Mouse (Mus musculus) myocyte (in vitro differentiated cells): Measurements from ENCODE around the gene Secisbp2l. TPM values are rescaled to one million over a fixed set of nuclear protein-coding genes. Genes with fewer than 3 reads are reported as not detected.

ENCODE experiments used
- H3K27me3 ChIP-seq: one replicate; pipeline ENCODE4 v1.6.1; 2011; ENCODE audit not compliant: control insufficient read depth, insufficient read depth, insufficient read length
- H3K36me3 ChIP-seq: one replicate; pipeline ENCODE4 v1.6.1; 2011; ENCODE audit not compliant: control insufficient read depth, insufficient read depth
- H3K4me2 ChIP-seq: one replicate; pipeline ENCODE4 v1.6.1; 2011; ENCODE audit warnings: low read depth, control low read depth
- H3K4me3 ChIP-seq: one replicate; pipeline ENCODE4 v1.5.1; 2011; ENCODE audit warnings: mild to moderate bottlenecking, control low read depth, moderate library complexity
- H3K79me2 ChIP-seq: one replicate; pipeline ENCODE4 v1.6.1; 2011; ENCODE audit not compliant: control insufficient read depth, insufficient read depth
- H3ac ChIP-seq: one replicate; pipeline ENCODE4 v1.6.1; 2011; ENCODE audit not compliant: control insufficient read depth, insufficient read length
- CEBPB ChIP-seq: IDR thresholded peaks from 2 replicates; pipeline ENCODE4 v1.6.1; 2011; ENCODE audit warnings: mild to moderate bottlenecking, moderate library complexity; ENCODE audit not compliant: poor library complexity, insufficient read depth, severe bottlenecking
- E2F4 ChIP-seq: IDR thresholded peaks from one replicate; pipeline ENCODE4 v1.6.1; 2011; ENCODE audit warnings: mild to moderate bottlenecking, control low read depth, moderate library complexity; ENCODE audit not compliant: insufficient read depth
- MAX ChIP-seq: IDR thresholded peaks from one replicate; pipeline ENCODE4 v1.6.1; 2011; ENCODE audit warnings: low read depth, mild to moderate bottlenecking, control low read depth
- MYOD1 ChIP-seq, 3 experiments: IDR thresholded peaks; one replicate each; pipeline ENCODE4 v1.6.1; 2011; ENCODE audit warnings: control low read depth in 2 of 3, low read depth in 2 of 3, mild to moderate bottlenecking in 2 of 3, moderate library complexity in 1 of 3; ENCODE audit not compliant: insufficient read length in 2 of 3, control insufficient read depth in 1 of 3
- MYOG ChIP-seq, 3 experiments: IDR thresholded peaks; one replicate each; pipeline ENCODE4 v1.6.1; 2011; ENCODE audit warnings: control low read depth in 2 of 3, low read depth in 2 of 3, mild to moderate bottlenecking in 2 of 3; ENCODE audit not compliant: insufficient read length in 2 of 3, control insufficient read depth in 1 of 3, insufficient read depth in 1 of 3
- POLR2A ChIP-seq: IDR thresholded peaks from one replicate; pipeline ENCODE4 v1.6.1; 2011; ENCODE audit warnings: low read depth, mild to moderate bottlenecking, control low read depth, moderate library complexity; ENCODE audit not compliant: insufficient read length
- POLR2AphosphoS2 ChIP-seq: IDR thresholded peaks from one replicate; pipeline ENCODE4 v1.6.1; 2011; ENCODE audit warnings: low read depth, control low read depth; ENCODE audit not compliant: insufficient read length
- REST ChIP-seq: IDR thresholded peaks from one replicate; pipeline ENCODE4 v1.6.1; 2011; ENCODE audit warnings: mild to moderate bottlenecking, control low read depth, moderate library complexity; ENCODE audit not compliant: insufficient read depth, insufficient read length
- SRF ChIP-seq: IDR thresholded peaks from one replicate; pipeline ENCODE4 v1.6.1; 2011; ENCODE audit warnings: low read depth; ENCODE audit not compliant: control insufficient read depth, insufficient read length
- TCF12 ChIP-seq: IDR thresholded peaks from one replicate; pipeline ENCODE4 v1.6.1; 2011; ENCODE audit warnings: mild to moderate bottlenecking, control low read depth; ENCODE audit not compliant: poor library complexity, insufficient read depth, severe bottlenecking
- TCF3 ChIP-seq: IDR thresholded peaks from one replicate; pipeline ENCODE4 v1.6.1; 2011; ENCODE audit warnings: low read depth, control low read depth; ENCODE audit not compliant: insufficient read length
- USF1 ChIP-seq: IDR thresholded peaks from one replicate; pipeline ENCODE4 v1.6.1; 2011; ENCODE audit warnings: low read depth, mild to moderate bottlenecking, control low read depth, moderate library complexity
- polyA plus RNA-seq: library from polyadenylated mRNA; unstranded; fragments of >200 nt; fragmentation: generic; extraction: Trizol; gene quantifications from one replicate; pipeline ENCODE4 v1.2.1, GENCODE M21; 2012; ENCODE audit warnings: missing spikeins

Gene Secisbp2l
- polyA plus RNA-seq, 1 experiment, result 8.4 TPM

DNA sequence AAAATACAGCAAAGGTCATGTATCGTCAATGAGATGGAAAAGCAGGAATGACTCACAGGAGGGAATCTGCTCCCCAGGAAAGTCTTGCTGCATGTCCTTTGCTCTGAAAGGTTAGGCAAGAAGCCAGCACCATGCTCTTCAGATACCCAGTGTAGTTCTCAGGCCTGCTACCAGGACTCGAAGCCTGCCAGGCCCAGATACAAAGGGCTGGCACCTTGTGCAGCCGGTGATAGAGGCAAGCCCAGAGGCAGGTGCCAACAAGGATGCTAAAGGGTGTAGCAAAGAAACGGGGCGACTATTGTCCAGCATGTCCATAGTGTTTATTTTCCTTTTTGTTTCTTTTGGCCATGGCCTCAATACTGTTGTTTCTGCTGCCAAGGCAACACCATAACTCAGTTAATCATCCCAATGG, 76.2 kb downstream of the Secisbp2l start:
- H3K79me2 ChIP-seq, result no peaks in the 10 kb centered on the region
- TF ChIP-seq MAX (no peak), SRF (no peak)

DNA sequence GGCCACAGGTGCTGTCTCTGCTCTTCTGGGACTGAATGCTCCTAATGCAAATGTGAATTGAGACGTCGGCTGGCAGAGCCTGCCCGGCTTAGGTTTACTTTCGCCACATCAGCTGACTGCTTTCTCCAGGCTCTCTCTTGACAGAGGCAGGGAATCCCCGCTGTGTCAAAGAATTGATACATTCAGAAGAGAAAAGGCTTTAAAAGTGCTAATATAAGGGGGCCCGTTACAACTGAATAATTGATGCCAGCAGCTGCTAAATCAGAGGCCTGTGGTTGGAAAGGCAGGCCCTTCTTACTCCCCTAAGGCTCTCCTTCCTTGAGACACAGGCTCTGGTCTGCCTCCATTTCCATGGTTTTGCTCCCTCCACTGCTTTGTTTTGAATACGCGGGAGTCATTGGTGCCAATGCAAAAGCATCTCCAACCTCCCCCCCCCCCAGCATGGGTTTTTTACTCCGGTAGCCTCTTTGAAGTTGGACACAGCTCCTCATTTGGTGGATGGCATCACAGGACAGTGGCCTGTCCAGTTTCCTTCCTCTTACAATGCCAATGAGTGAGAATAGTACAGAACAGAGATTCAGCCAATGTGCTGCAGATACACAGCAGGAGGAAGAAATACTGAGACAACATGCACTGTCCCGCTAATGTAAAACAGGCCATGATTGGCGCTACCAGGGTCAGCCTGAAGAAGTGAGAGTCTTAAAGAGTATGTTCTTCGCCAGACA, 77.6 kb downstream of the Secisbp2l start:
- H3K36me3 ChIP-seq, result no peaks in the 10 kb centered on the region
- no peak overlapping the region for H3K4me3 ChIP-seq
- no peaks in the 10 kb centered on the region for H3K79me2 ChIP-seq
- no peaks in the 10 kb centered on the region for H3K27me3 ChIP-seq
- no peak overlapping the region for H3K4me2 ChIP-seq
- H3ac ChIP-seq, result no peak overlapping the region
- TF ChIP-seq REST, result no peak
- TF ChIP-seq POLR2A, result no peak
- TF ChIP-seq TCF12, result no peak
- TF ChIP-seq TCF3, result no peak
- TF ChIP-seq CEBPB, result no peak
- no peak for TF ChIP-seq MYOG (IDR thresholded peaks at IDR 0.05; ENCODE audit: control insufficient read depth in 1 of 3, insufficient read depth in 1 of 3, insufficient read length in 2 of 3, low read depth in 2 of 3)
- TF ChIP-seq E2F4, result no peak
- TF ChIP-seq USF1, result no peak
- TF ChIP-seq MAX, result no peak
- no peak for TF ChIP-seq MYOD1 (IDR thresholded peaks at IDR 0.05; ENCODE audit: control insufficient read depth in 1 of 3, insufficient read length in 2 of 3, low read depth in 2 of 3)
- TF ChIP-seq POLR2AphosphoS2, result no peak
- TF ChIP-seq SRF, result no peak

More for the DNA sequence above, 76.2 kb downstream of the Secisbp2l start:
- Histone ChIP-seq H3K4me3 (no peak overlapping the region), H3ac (no peak overlapping the region), H3K36me3 (no peaks in the 10 kb centered on the region), H3K4me2 (no peak overlapping the region), H3K27me3 (no peaks in the 10 kb centered on the region)

DNA sequence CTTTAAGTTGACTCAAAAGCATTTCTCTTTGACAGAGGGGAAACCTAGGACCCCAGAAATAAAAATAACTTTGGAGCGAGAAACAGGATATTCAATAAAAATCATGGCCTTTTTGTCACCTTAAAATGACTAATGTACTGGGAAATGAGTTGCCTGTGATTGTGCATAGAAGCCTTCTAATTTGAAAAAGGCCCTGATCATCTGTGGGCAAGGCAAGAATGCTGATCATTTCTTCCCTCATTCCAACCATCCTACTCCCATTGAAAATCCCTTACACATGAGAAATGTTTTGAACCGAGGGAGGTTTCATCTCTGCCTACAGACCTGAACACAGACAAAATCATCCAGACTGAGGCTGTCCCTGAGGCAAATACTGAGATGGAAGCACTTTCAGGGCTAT, 79.8 kb downstream of the Secisbp2l start:
- Histone ChIP-seq H3ac (no peak overlapping the region), H3K79me2 (no peaks in the 10 kb centered on the region), H3K4me3 (no peak overlapping the region), H3K36me3 (no peaks in the 10 kb centered on the region), H3K4me2 (no peak overlapping the region), H3K27me3 (no peaks in the 10 kb centered on the region)
- no peak for TF ChIP-seq POLR2AphosphoS2
- no peak for TF ChIP-seq MYOG (IDR thresholded peaks at IDR 0.05; ENCODE audit: control insufficient read depth in 1 of 3, insufficient read depth in 1 of 3, insufficient read length in 2 of 3, low read depth in 2 of 3)
- TF ChIP-seq E2F4, result no peak
- no peak for TF ChIP-seq MAX
- TF ChIP-seq USF1, result no peak
- TF ChIP-seq TCF12, result no peak
- no peak for TF ChIP-seq SRF

DNA sequence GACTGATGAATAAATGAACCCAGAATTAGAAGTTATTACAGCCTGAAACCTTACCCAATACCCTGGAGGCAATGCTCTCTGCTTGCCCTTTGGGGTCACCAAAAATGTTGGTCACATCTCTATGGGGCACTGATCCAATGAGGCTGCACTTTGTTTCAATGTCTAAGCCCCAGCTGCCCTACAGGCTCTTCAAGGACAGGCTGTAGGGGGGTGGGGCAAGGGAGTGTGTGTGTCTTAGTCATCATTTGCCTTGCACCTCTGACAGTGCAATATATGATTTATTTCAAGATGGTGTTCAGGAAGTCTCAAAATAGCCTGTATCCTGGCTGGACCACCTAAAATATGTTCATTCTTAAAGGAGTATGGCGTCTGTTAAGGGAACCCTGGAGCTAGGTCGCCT, 81.1 kb downstream of the Secisbp2l start:
- TF ChIP-seq MAX (no peak), E2F4 (no peak), REST (no peak), CEBPB (no peak), POLR2A (no peak), TCF3 (no peak), TCF12 (no peak), MYOD1 (IDR thresholded peaks at IDR 0.05; ENCODE audit: control insufficient read depth in 1 of 3, insufficient read length in 2 of 3, low read depth in 2 of 3) (no peak)
- Histone ChIP-seq H3K4me3 (no peak overlapping the region), H3K36me3 (no peaks in the 10 kb centered on the region), H3K27me3 (no peaks in the 10 kb centered on the region), H3K4me2 (no peak overlapping the region), H3ac (no peak overlapping the region), H3K79me2 (no peaks in the 10 kb centered on the region)

DNA sequence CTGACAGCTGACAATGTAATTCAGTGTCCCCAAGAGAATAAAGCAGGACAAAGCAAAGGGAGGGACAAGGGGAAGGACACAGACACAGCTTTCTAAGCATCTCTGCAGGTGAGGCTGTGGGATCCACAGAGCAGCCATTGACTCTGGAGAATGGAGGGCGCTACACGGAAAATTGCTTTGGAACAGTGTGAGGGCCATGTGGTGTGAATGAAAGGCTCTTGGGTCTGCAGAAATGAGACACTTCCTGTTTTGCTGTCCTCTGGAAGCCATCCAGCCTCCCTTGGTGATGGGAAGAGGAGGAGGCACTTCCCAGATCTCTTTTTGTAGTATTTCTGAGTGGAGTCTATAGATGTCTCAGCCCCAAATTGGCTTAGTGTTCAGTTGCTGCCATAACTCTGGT, 86.5 kb downstream of the Secisbp2l start:
- Histone ChIP-seq H3K79me2 (no peaks in the 10 kb centered on the region), H3K4me2 (no peak overlapping the region), H3K36me3 (no peaks in the 10 kb centered on the region), H3ac (no peak overlapping the region), H3K4me3 (no peak overlapping the region), H3K27me3 (no peaks in the 10 kb centered on the region)
- no peak for TF ChIP-seq POLR2A
- TF ChIP-seq MYOG (IDR thresholded peaks at IDR 0.05; ENCODE audit: control insufficient read depth in 1 of 3, insufficient read depth in 1 of 3, insufficient read length in 2 of 3, low read depth in 2 of 3), result no peak
- no peak for TF ChIP-seq CEBPB
- TF ChIP-seq USF1, result no peak
- no peak for TF ChIP-seq TCF3
- TF ChIP-seq REST, result no peak
- no peak for TF ChIP-seq TCF12
- TF ChIP-seq E2F4, result no peak
- no peak for TF ChIP-seq MYOD1 (IDR thresholded peaks at IDR 0.05; ENCODE audit: control insufficient read depth in 1 of 3, insufficient read length in 2 of 3, low read depth in 2 of 3)
- TF ChIP-seq POLR2AphosphoS2, result no peak
- no peak for TF ChIP-seq MAX
- no peak for TF ChIP-seq SRF
